Mouse (Mus musculus) lung, adult 2 months (tissue): ENCODE data around the gene Klf4.

ENCODE experiments used
- CTCF ChIP-seq: fragments of 200-500 bp; IDR thresholded peaks from 2 replicates; pipeline ENCODE4 v1.5.1; 2011; ENCODE audit warnings: mild to moderate bottlenecking, low read length, control low read depth; ENCODE audit not compliant: insufficient read depth
- POLR2A ChIP-seq: fragments of 200-500 bp; IDR thresholded peaks from 2 replicates; pipeline ENCODE4 v1.6.1; 2011; ENCODE audit warnings: low read depth, mild to moderate bottlenecking, control low read depth, low read length, borderline replicate concordance; ENCODE audit errors: extremely low read depth

DNA sequence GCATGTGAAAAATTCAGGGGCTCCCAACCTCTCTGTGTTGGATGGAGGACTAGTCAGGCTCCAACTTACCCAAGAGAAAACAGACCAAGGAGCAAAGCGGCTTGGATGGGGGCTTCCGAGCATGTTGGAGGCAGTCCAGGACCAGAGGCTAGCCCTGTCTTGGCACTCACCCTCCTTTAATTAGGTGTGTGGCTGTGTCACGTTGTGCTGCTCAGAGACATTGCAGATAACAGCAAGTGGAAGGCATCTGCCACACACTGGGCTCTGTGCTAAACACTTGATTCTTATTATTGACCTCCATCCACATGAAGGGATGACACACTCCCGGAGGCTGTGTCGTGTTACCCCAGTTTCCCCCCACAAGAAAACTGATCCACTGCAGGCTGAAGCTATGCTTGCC, 53.9 kb downstream of the Klf4 start:
- TF ChIP-seq CTCF (no peak), POLR2A (no peak)
